Mouse (Mus musculus) MEL (cell line): ENCODE measurements around the gene Tceal5. TPM values are rescaled to one million over a fixed set of nuclear protein-coding genes. Genes with fewer than 3 reads are reported as not detected.

ENCODE experiments used
- DNase-seq: peaks from one replicate; pipeline ENCODE4 v3.0.0; 2011; ENCODE audit warnings: low read depth, low spot score
- H3K27ac ChIP-seq: 2 replicates; pipeline ENCODE4 v1.5.1; 2012; ENCODE audit warnings: low read depth, mild to moderate bottlenecking, control low read depth, low read length, moderate library complexity; ENCODE audit not compliant: control insufficient read depth
- H3K27me3 ChIP-seq, 2 experiments: fragments of 150-350 bp in 1 of 2; sonication (generic) in 1 of 2; 2 replicates each; pipeline ENCODE4 v1.6.1; 2012; ENCODE audit warnings: low read length in 2 of 2, mild to moderate bottlenecking in 2 of 2, improper control_type of control experiment in 1 of 2, moderate library complexity in 1 of 2; ENCODE audit not compliant: insufficient read depth in 2 of 2, control insufficient read depth in 1 of 2
- H3K36me3 ChIP-seq, 2 experiments: 2 replicates each; pipeline ENCODE4 v1.6.1; 2012 to 2014; ENCODE audit warnings: low read length in 2 of 2, improper control_type of control experiment in 1 of 2, inconsistent platforms in 1 of 2, mild to moderate bottlenecking in 1 of 2; ENCODE audit not compliant: insufficient read depth in 2 of 2, control insufficient read depth in 1 of 2
- H3K4me1 ChIP-seq, 2 experiments: fragments of 150-350 bp in 1 of 2; sonication (generic) in 1 of 2; 2 replicates each; pipeline ENCODE4 v1.6.1; 2012; ENCODE audit warnings: low read length in 2 of 2, improper control_type of control experiment in 1 of 2, mild to moderate bottlenecking in 1 of 2; ENCODE audit not compliant: insufficient read depth in 2 of 2, control insufficient read depth in 1 of 2
- H3K4me3 ChIP-seq, 2 experiments: fragments of 150-350 bp in 1 of 2; sonication (generic) in 1 of 2; 2 replicates each; pipeline ENCODE4 v1.5.1; 2012; ENCODE audit warnings: low read depth in 2 of 2, low read length in 2 of 2, mild to moderate bottlenecking in 2 of 2, moderate library complexity in 2 of 2, control low read depth in 1 of 2, improper control_type of control experiment in 1 of 2; ENCODE audit not compliant: control insufficient read depth in 1 of 2, insufficient read depth in 1 of 2
- H3K79me2 ChIP-seq: 2 replicates; pipeline ENCODE4 v1.6.1; 2012; ENCODE audit warnings: mild to moderate bottlenecking, low read length, moderate library complexity; ENCODE audit not compliant: control insufficient read depth, poor library complexity, insufficient read depth
- H3K9ac ChIP-seq: 2 replicates; pipeline ENCODE4 v1.6.1; 2012; ENCODE audit warnings: low read depth, mild to moderate bottlenecking, control low read depth, low read length, moderate library complexity; ENCODE audit not compliant: control insufficient read depth, poor library complexity, severe bottlenecking
- H3K9me3 ChIP-seq: fragments of 150-350 bp; sonication (generic); replicated peaks from 2 replicates; pipeline ENCODE4 v1.6.1; 2012; ENCODE audit warnings: mild to moderate bottlenecking, low read length, improper control_type of control experiment, moderate library complexity; ENCODE audit not compliant: insufficient read depth
- BHLHE40 ChIP-seq: IDR thresholded peaks from 2 replicates; pipeline ENCODE4 v1.6.1; 2012; ENCODE audit warnings: low read depth, mild to moderate bottlenecking, inconsistent platforms, low read length, improper control_type of control experiment, borderline replicate concordance
- CHD1 ChIP-seq: IDR thresholded peaks from 2 replicates; pipeline ENCODE4 v1.6.1; 2012; ENCODE audit warnings: low read depth, mild to moderate bottlenecking, inconsistent platforms, low read length, improper control_type of control experiment
- CHD2 ChIP-seq: IDR thresholded peaks from 2 replicates; pipeline ENCODE4 v1.6.1; 2011; ENCODE audit warnings: low read length, improper control_type of control experiment
- CTCF ChIP-seq, 3 experiments: IDR thresholded peaks in 2 of 3; conservative IDR thresholded peaks in 1 of 3; 2 replicates each; pipeline ENCODE4 v1.5.1; 2011 to 2012; ENCODE audit warnings: low read length in 3 of 3, low read depth in 2 of 3, mild to moderate bottlenecking in 2 of 3, improper control_type of control experiment in 1 of 3, inconsistent platforms in 1 of 3, mixed read lengths in 1 of 3, moderate library complexity in 1 of 3; ENCODE audit not compliant: control insufficient read depth in 1 of 3, insufficient read depth in 1 of 3, poor library complexity in 1 of 3, severe bottlenecking in 1 of 3
- E2F4 ChIP-seq: IDR thresholded peaks from 2 replicates; pipeline ENCODE4 v1.6.1; 2011; ENCODE audit warnings: low read depth, low read length, improper control_type of control experiment, borderline replicate concordance
- ELF1 ChIP-seq: IDR thresholded peaks from 2 replicates; pipeline ENCODE4 v1.6.1; 2014; ENCODE audit warnings: low read depth, mild to moderate bottlenecking, inconsistent platforms, low read length, improper control_type of control experiment, moderate library complexity
- EP300 ChIP-seq, 2 experiments: IDR thresholded peaks; 2 replicates each; pipeline ENCODE4 v1.6.1; 2011; ENCODE audit warnings: improper control_type of control experiment in 2 of 2, low read length in 2 of 2, low read depth in 1 of 2, mild to moderate bottlenecking in 1 of 2
- ETS1 ChIP-seq: IDR thresholded peaks from 2 replicates; pipeline ENCODE4 v1.6.1; 2012; ENCODE audit warnings: low read depth, mild to moderate bottlenecking, inconsistent platforms, low read length, improper control_type of control experiment, moderate library complexity
- HCFC1 ChIP-seq: IDR thresholded peaks from 2 replicates; pipeline ENCODE4 v1.6.1; 2012; ENCODE audit warnings: low read depth, mild to moderate bottlenecking, inconsistent platforms, low read length, improper control_type of control experiment, moderate library complexity
- JUND ChIP-seq: IDR thresholded peaks from 2 replicates; pipeline ENCODE4 v1.6.1; 2011; ENCODE audit warnings: low read depth, mild to moderate bottlenecking, improper control_type of control experiment, low read length
- KAT2A ChIP-seq: conservative IDR thresholded peaks from 2 replicates; pipeline ENCODE4 v1.6.1; 2012; ENCODE audit warnings: low read depth, low read length, improper control_type of control experiment, inconsistent platforms
- MAFK ChIP-seq: IDR thresholded peaks from 2 replicates; pipeline ENCODE4 v1.6.1; 2011; ENCODE audit warnings: low read depth, mild to moderate bottlenecking, low read length, improper control_type of control experiment, borderline replicate concordance
- MAZ ChIP-seq: IDR thresholded peaks from 2 replicates; pipeline ENCODE4 v1.6.1; 2012; ENCODE audit warnings: low read depth, mild to moderate bottlenecking, inconsistent platforms, low read length, improper control_type of control experiment
- MXI1 ChIP-seq: IDR thresholded peaks from 2 replicates; pipeline ENCODE4 v1.6.1; 2011; ENCODE audit warnings: mild to moderate bottlenecking, low read depth, low read length, improper control_type of control experiment
- MYB ChIP-seq: IDR thresholded peaks from 2 replicates; pipeline ENCODE4 v1.6.1; 2011; ENCODE audit warnings: mild to moderate bottlenecking, low read depth, low read length, improper control_type of control experiment
- MYC ChIP-seq: IDR thresholded peaks from 2 replicates; pipeline ENCODE4 v1.6.1; 2011; ENCODE audit warnings: low read depth, mild to moderate bottlenecking, low read length, improper control_type of control experiment, moderate library complexity
- NELFE ChIP-seq: IDR thresholded peaks from 2 replicates; pipeline ENCODE4 v1.6.1; 2011; ENCODE audit warnings: low read depth, low read length, improper control_type of control experiment
- NRF1 ChIP-seq: IDR thresholded peaks from 2 replicates; pipeline ENCODE4 v1.6.1; 2014; ENCODE audit warnings: low read depth, mild to moderate bottlenecking, inconsistent platforms, low read length, improper control_type of control experiment, moderate library complexity; ENCODE audit not compliant: poor library complexity, insufficient read depth, severe bottlenecking
- POLR2AphosphoS2 ChIP-seq: IDR thresholded peaks from 2 replicates; pipeline ENCODE4 v1.6.1; 2011; ENCODE audit warnings: low read length, improper control_type of control experiment
- RAD21 ChIP-seq: IDR thresholded peaks from 2 replicates; pipeline ENCODE4 v1.6.1; 2011; ENCODE audit warnings: mild to moderate bottlenecking, low read depth, low read length, improper control_type of control experiment
- SIN3A ChIP-seq: IDR thresholded peaks from 2 replicates; pipeline ENCODE4 v1.6.1; 2012; ENCODE audit warnings: low read length, improper control_type of control experiment, inconsistent platforms
- SMC3 ChIP-seq: IDR thresholded peaks from 2 replicates; pipeline ENCODE4 v1.6.1; 2011; ENCODE audit warnings: low read depth, low read length, improper control_type of control experiment
- TAL1 ChIP-seq: IDR thresholded peaks from 2 replicates; pipeline ENCODE4 v1.6.1; 2012; ENCODE audit warnings: mild to moderate bottlenecking, inconsistent platforms, low read length, moderate library complexity, mixed read lengths
- TBP ChIP-seq: IDR thresholded peaks from 2 replicates; pipeline ENCODE4 v1.8.0; 2011; ENCODE audit warnings: low read depth, low read length, improper control_type of control experiment
- ZC3H11A ChIP-seq: IDR thresholded peaks from 2 replicates; pipeline ENCODE4 v1.6.1; 2012; ENCODE audit warnings: low read depth, mild to moderate bottlenecking, inconsistent platforms, low read length, improper control_type of control experiment
- ZMIZ1 ChIP-seq: IDR thresholded peaks from 2 replicates; pipeline ENCODE4 v1.6.1; 2012; ENCODE audit warnings: low read depth, mild to moderate bottlenecking, inconsistent platforms, low read length, improper control_type of control experiment, moderate library complexity
- ZNF384 ChIP-seq: IDR thresholded peaks from 2 replicates; pipeline ENCODE4 v1.6.1; 2012; ENCODE audit warnings: low read depth, mild to moderate bottlenecking, inconsistent platforms, low read length, improper control_type of control experiment
- polyA plus RNA-seq, 2 experiments: library from polyadenylated mRNA; stranded (reverse) in 1 of 2; unstranded in 1 of 2; fragments of >175 nt in 1 of 2; fragments of >200 nt in 1 of 2; gene quantifications; 2 replicates each; pipeline versions ENCODE4 v1.2.1 to v1.2.4; 2012; ENCODE audit warnings: low replicate concordance in 2 of 2, low read depth in 1 of 2; ENCODE audit not compliant: insufficient read length in 2 of 2, insufficient read depth in 1 of 2, missing spikeins in 1 of 2
- total RNA-seq: library from RNA; depleted of rRNA; stranded (reverse); fragments of 300-350 nt; gene quantifications from 2 replicates; pipeline ENCODE4 v1.2.3, GENCODE M21; 2012

Tceal5 gene
- total and polyA plus RNA-seq, 3 experiments, result not detected

- peaks cover 0 to 5% of the 10 kb centered on the region in 2 experiments; a peak in 2 of 4 replicates for H3K36me3 ChIP-seq
- peaks cover 0 to 2% of the 10 kb centered on the region in 2 experiments; a peak in 1 of 4 replicates for H3K27me3 ChIP-seq
- DNase-seq, result peak; percentile 86
- H3K4me1 ChIP-seq, result peaks cover 0 to 4% of the 10 kb centered on the region in 2 experiments; a peak in 2 of 4 replicates
- no peaks in the 10 kb centered on the region for H3K79me2 ChIP-seq
- TF ChIP-seq ZC3H11A (peak; percentile 66), E2F4 (no peak), TBP (0 out of 2 replicates have a peak, but pooled peaks have one; percentile 29), CTCF (IDR thresholded peaks at IDR 0.05 in 2 of 3, conservative IDR thresholded peaks at IDR 0.05 in 1 of 3; ENCODE audit: control insufficient read depth in 1 of 3, insufficient read depth in 1 of 3, low read depth in 2 of 3, low read length in 3 of 3, poor library complexity in 1 of 3, severe bottlenecking in 1 of 3) (peak; percentile 67 to 89 (median 86)), SMC3 (peak; percentile 83), KAT2A (no peak), SIN3A (no peak), RAD21 (peak; percentile 84), NRF1 (no peak)
- H3K4me3 ChIP-seq, result no peak overlapping the region
- H3K9ac ChIP-seq, result 0 out of 2 replicates have a peak overlapping the region, but pooled peaks have one; percentile 14
- H3K9me3 ChIP-seq, result no peaks in the 10 kb centered on the region
- H3K27ac ChIP-seq, result no peak overlapping the region
Measured at GRCm38 (mm10) chrX:136196873-136197272, 6.8 kb downstream of the Tceal5 start.

GRCm38 (mm10) chrX:136195193-136195944, 8.3 kb downstream of the Tceal5 start:
- Histone ChIP-seq H3K9me3 (no peaks in the 10 kb centered on the region), H3K4me3 (peak overlapping the region; percentile 29 to 51; a peak in 3 of 4 replicates), H3K79me2 (no peaks in the 10 kb centered on the region), H3K27me3 (no peaks in the 10 kb centered on the region; a peak in 2 of 4 replicates), H3K27ac (peak overlapping the region; percentile 47), H3K4me1 (peaks cover 0 to 4% of the 10 kb centered on the region in 2 experiments; a peak in 2 of 4 replicates), H3K36me3 (peaks cover 0 to 5% of the 10 kb centered on the region in 2 experiments; a peak in 2 of 4 replicates), H3K9ac (peak overlapping the region; percentile 53)
- DNase-seq, result peak; percentile 96
- no peak for TF ChIP-seq RAD21
- TF ChIP-seq ZC3H11A, result no peak
- peak; percentile 78 for TF ChIP-seq MAZ
- TF ChIP-seq HCFC1, result peak; percentile 72; the same call in 1 of the 2 replicates
- no peak for TF ChIP-seq CHD2
- peak; percentile 97 for TF ChIP-seq ELF1
- peak; percentile 99 for TF ChIP-seq MAFK
- TF ChIP-seq MXI1, result peak; percentile 50; the same call in 1 of the 2 replicates
- TF ChIP-seq TAL1, result no peak
- TF ChIP-seq BHLHE40, result peak; percentile 55; the same call in 1 of the 2 replicates
- TF ChIP-seq POLR2AphosphoS2, result no peak
- no peak for TF ChIP-seq ZNF384
- TF ChIP-seq NELFE, result no peak
- no peak for TF ChIP-seq JUND
- TF ChIP-seq TBP, result peak; percentile 100
- peak; percentile 14; the same call in 1 of the 2 replicates for TF ChIP-seq ETS1
- peak; percentile 54 for TF ChIP-seq SIN3A
- TF ChIP-seq KAT2A, result peak; percentile 66; the same call in 1 of the 2 replicates
- no peak for TF ChIP-seq CHD1
- peak; percentile 39; the same call in 1 of the 2 replicates for TF ChIP-seq NRF1
- TF ChIP-seq MYB, result peak; percentile 66
- peak; percentile 52; the same call in 1 of the 2 replicates for TF ChIP-seq MYC
- peak in 1 of 2 experiments; percentile 55; a peak in 2 of 4 replicates for TF ChIP-seq EP300 (IDR thresholded peaks at IDR 0.05; ENCODE audit: low read depth in 1 of 2, low read length in 2 of 2)
- TF ChIP-seq ZMIZ1, result no peak
